Mouse (Mus musculus) stomach, embryonic 14.5 days (tissue): ENCODE measurements at regions not wholly inside any gene's neighbourhood (a gene's known extent, or its start where the extent isn't known, plus 50 kb on each side); places are given as distances from the start of the nearest gene placed in this dataset.

Experiments
- ATAC-seq: fragments of 200-750 bp; cut with Nextera tagmentation; 2 replicates; pipeline ENCODE4 v1.8.0; 2017; ENCODE audit warnings: low read depth, moderate TSS enrichment; ENCODE audit not compliant: insufficient number of reproducible peaks, insufficient read depth, low FRiP score
- H3K27ac ChIP-seq: fragments of 300-500 bp; sonication (generic); 2 replicates; pipeline ENCODE4 v1.5.1; 2014; ENCODE audit warnings: mild to moderate bottlenecking, low read length, moderate library complexity, mixed read lengths
- H3K27me3 ChIP-seq: fragments of 300-500 bp; sonication (generic); 2 replicates; pipeline ENCODE4 v1.6.1; 2014; ENCODE audit warnings: low read length, control low read depth, mixed read lengths; ENCODE audit not compliant: control insufficient read depth, insufficient read depth
- H3K36me3 ChIP-seq: fragments of 300-500 bp; sonication (generic); 2 replicates; pipeline ENCODE4 v1.6.1; 2014; ENCODE audit warnings: mild to moderate bottlenecking, control low read depth, low read length, moderate library complexity, mixed read lengths; ENCODE audit not compliant: control insufficient read depth, insufficient read depth
- H3K4me1 ChIP-seq: fragments of 300-500 bp; sonication (generic); 2 replicates; pipeline ENCODE4 v1.6.1; 2014; ENCODE audit warnings: low read length, control low read depth, mixed read lengths; ENCODE audit not compliant: control insufficient read depth, insufficient read depth
- H3K4me2 ChIP-seq: fragments of 300-500 bp; sonication (generic); replicated peaks from 2 replicates; pipeline ENCODE4 v1.6.1; 2014; ENCODE audit warnings: low read depth, low read length, control low read depth
- H3K4me3 ChIP-seq: fragments of 300-500 bp; sonication (generic); 2 replicates; pipeline ENCODE4 v1.5.1; 2014; ENCODE audit warnings: low read depth, low read length, control low read depth
- H3K9ac ChIP-seq: fragments of 300-500 bp; sonication (generic); replicated peaks from 2 replicates; pipeline ENCODE4 v1.6.1; 2014; ENCODE audit warnings: low read depth, mild to moderate bottlenecking, control low read depth, low read length, moderate library complexity, mixed read lengths
- H3K9me3 ChIP-seq: fragments of 300-500 bp; sonication (generic); 2 replicates; pipeline ENCODE4 v1.6.1; 2016; ENCODE audit warnings: low read depth, low read length, control low read depth; ENCODE audit not compliant: control insufficient read depth
- WGBS: fragments of 180-500 bp; shearing (Covaris S2); extraction: QIAGEN DNeasy Blood & Tissue Kit; methylation state at CpG from one replicate; pipeline ENCODE4 v1.1.7; 2014; 5-methylcytosine and 5-hydroxymethylcytosine counted together

DNA sequence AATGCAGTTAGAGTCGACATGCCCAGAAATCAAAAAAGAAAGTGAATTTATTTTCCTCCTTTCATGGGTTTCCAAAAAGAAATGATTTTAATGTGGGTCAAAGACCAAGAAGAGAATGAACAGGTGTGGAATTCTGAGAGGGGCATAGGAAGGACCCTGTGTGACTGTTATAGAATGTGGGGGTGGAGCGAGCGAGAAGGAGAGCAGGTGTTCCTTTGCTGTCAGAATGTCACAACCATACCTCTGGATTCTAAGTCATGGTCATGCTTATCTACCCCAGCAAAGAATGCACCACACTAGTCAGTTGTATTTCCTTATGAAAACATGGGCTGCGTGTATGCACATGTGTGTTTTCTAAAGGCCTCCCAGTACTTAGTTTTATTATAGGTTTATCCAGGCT is 168.9 kb upstream of the Itga4 start:
- no peaks in the 10 kb centered on the region for H3K27me3 ChIP-seq
- no peaks in the 10 kb centered on the region for H3K9me3 ChIP-seq
- 91% methylated on average over 4 of the region's 4 CpGs for WGBS
- ATAC-seq: no peak
- H3K27ac ChIP-seq: no peak overlapping the region
- H3K4me1 ChIP-seq: peaks cover 8% of the 10 kb centered on the region; the same call in 1 of the 2 replicates
- H3K4me3 ChIP-seq: no peak overlapping the region
- no peak overlapping the region for H3K9ac ChIP-seq
- H3K4me2 ChIP-seq: no peak overlapping the region
- no peaks in the 10 kb centered on the region for H3K36me3 ChIP-seq

DNA sequence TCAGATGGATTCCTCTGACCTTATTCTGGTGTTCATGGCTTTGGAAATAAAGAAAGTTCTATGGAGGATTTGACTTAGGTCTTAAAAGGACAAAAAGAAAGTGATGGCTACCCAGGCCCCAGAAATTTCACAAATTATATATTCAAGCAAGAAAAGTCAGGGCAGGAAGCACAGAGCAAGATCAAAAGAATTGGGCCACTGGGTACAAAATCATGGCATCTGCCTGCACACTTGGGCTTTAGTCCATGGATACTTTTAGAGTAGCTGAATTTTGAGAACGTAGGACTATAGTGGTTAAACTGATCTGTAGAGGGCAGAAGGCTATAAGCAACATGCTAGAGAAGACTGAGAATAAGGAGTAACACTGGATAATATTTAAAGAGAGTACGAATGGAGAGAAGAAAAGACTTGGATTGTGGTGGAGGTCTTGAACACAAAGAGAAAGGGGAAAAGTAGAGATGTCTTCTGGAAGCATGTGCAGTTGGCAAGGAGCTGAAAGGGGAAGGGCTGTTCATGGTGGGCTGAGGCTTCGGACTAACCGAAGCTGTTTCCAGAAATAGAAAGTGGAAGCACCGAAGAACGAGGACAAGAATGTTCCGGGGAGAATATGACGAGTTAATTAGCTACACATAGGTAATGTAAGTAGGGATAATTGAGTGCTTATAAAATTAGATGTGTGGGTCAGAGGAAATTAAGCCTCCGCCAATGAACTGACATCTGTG is 168.2 kb upstream of the Itga4 start:
- WGBS: 65% methylated on average over 9 of the region's 9 CpGs
- Histone ChIP-seq H3K4me3 (no peak overlapping the region), H3K9me3 (no peaks in the 10 kb centered on the region), H3K4me1 (peaks cover 8% of the 10 kb centered on the region; the same call in 1 of the 2 replicates), H3K9ac (no peak overlapping the region), H3K4me2 (no peak overlapping the region), H3K27ac (peak overlapping the region; percentile 10; the same call in 1 of the 2 replicates), H3K36me3 (no peaks in the 10 kb centered on the region), H3K27me3 (no peaks in the 10 kb centered on the region)
- ATAC-seq: no peak

DNA sequence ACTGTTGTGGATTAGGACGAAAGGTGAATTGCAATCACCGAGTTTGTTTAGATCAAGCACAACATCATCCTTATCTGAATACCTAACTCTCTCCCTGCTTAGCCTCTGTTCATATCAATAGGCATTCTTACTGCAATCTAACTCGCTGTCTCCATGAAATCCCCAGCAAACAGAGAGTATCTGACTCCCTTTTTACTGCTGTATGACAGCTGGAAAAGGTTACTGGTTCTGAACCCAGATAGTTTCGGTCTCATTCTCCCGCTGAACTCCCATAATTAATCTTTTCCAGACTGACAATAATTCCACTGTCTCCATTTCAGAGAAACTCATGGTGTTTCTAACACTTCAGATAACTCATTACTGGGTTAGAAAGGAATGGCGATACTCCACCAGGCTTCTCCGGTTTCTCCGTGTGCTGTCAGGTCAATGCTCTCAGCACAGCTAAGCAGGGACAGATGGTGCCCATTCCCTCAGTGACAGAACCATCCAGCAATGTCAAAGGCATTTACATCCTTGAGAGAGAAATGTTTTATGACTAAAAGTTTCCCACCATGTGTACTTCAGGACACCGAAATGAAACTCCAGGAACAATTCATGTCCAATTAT is 167.5 kb upstream of the Itga4 start:
- peaks cover 8% of the 10 kb centered on the region; the same call in 1 of the 2 replicates for H3K4me1 ChIP-seq
- no peak overlapping the region for H3K9ac ChIP-seq
- no peak for ATAC-seq
- H3K36me3 ChIP-seq: no peaks in the 10 kb centered on the region
- H3K27ac ChIP-seq: peak overlapping the region; percentile 10; the same call in 1 of the 2 replicates
- H3K9me3 ChIP-seq: no peaks in the 10 kb centered on the region
- WGBS: 38% methylated on average over 9 of the region's 9 CpGs
- H3K4me2 ChIP-seq: peak overlapping the region; percentile 14; the same call in 1 of the 2 replicates
- H3K27me3 ChIP-seq: no peaks in the 10 kb centered on the region
- H3K4me3 ChIP-seq: no peak overlapping the region

DNA sequence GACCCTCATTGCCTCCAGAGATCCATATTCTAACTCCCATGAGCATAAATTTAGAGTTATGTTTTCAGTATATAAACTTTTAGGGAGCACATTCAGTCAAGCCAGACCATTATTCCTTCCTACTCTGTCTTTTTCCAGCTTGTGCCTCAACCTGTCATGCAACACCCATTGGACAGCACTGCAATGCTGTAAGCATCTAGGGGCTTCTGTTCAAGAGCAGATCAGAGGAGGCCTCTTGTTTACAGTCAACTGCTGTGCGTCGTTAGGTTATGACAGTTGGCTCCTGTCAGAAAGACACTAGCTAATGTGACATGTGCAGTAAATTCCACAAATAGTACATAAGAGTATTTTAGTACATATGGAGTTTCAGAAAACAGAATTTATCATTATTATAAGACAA is 165.0 kb upstream of the Itga4 start:
- Histone ChIP-seq H3K27me3 (no peaks in the 10 kb centered on the region), H3K36me3 (no peaks in the 10 kb centered on the region), H3K9ac (no peak overlapping the region), H3K9me3 (no peaks in the 10 kb centered on the region), H3K4me1 (peaks cover 8% of the 10 kb centered on the region; the same call in 1 of the 2 replicates), H3K27ac (no peak overlapping the region), H3K4me2 (no peak overlapping the region), H3K4me3 (no peak overlapping the region)
- no peak for ATAC-seq
- WGBS: 78% methylated on average over 2 of the region's 2 CpGs

DNA sequence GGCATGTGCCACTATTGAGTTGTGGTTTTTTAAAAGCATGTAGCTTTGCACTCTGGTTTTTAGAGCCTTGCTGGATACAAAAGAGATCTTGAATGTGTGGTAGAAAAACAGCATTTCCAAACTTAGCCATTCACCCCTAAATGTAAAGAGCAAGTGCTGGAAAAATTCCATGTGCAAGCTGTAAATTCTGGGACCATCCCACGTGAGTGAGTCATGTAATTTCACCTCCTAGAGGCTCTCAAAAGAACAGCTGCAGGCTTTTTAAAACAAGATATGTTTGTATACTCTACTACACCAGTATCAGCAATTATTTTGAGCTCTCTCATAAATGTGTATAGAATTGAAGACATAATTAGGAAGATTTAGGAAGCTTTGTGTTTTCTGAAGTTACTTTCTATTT is 160.9 kb upstream of the Itga4 start:
- H3K4me1 ChIP-seq: no peaks in the 10 kb centered on the region
- H3K4me3 ChIP-seq: no peak overlapping the region
- no peak overlapping the region for H3K9ac ChIP-seq
- H3K4me2 ChIP-seq: no peak overlapping the region
- no peaks in the 10 kb centered on the region for H3K9me3 ChIP-seq
- H3K27me3 ChIP-seq: no peaks in the 10 kb centered on the region
- no peak for ATAC-seq
- 6% methylated on average over 1 of the region's 1 CpGs for WGBS
- H3K27ac ChIP-seq: no peak overlapping the region
- H3K36me3 ChIP-seq: no peaks in the 10 kb centered on the region

DNA sequence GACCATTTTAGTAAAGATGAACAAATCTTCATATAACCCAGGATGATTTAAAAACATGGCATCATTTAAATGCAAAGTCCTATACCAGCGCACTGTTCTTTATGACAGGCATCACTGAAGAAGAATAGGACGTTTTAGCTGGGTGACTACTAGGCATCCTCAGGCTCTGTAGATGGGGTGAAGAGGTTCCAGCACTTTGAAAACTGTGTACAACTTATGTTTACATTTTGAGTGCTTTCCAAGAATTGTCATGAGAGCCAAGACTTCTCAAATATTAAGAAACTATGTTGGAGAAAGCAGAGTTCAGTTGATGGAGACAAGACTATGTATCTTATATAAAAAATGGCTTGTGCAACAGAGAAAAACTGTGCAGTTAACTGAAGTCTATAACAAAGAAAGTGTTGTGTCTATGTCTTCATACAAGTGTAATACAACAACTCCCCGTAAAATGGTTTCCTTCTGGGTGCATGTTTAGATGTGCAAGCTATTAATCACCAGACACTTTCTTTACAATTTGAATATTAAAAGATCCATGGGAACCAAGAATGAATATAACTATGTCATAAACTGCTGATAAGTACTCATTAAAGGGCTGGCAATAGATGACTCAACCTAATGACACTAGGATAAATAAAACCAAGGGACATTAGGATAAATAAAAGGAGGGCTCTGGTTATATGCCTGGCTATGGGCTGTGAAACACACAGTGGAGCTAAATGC is 158.5 kb upstream of the Itga4 start:
- H3K4me2 ChIP-seq: no peak overlapping the region
- H3K9me3 ChIP-seq: no peaks in the 10 kb centered on the region
- no peak overlapping the region for H3K9ac ChIP-seq
- H3K4me1 ChIP-seq: no peaks in the 10 kb centered on the region
- whole genome bisulfite sequencing: 67% methylated on average over 3 of the region's 3 CpGs
- ATAC-seq: no peak
- no peaks in the 10 kb centered on the region for H3K27me3 ChIP-seq
- no peak overlapping the region for H3K4me3 ChIP-seq
- no peaks in the 10 kb centered on the region for H3K36me3 ChIP-seq
- no peak overlapping the region for H3K27ac ChIP-seq

DNA sequence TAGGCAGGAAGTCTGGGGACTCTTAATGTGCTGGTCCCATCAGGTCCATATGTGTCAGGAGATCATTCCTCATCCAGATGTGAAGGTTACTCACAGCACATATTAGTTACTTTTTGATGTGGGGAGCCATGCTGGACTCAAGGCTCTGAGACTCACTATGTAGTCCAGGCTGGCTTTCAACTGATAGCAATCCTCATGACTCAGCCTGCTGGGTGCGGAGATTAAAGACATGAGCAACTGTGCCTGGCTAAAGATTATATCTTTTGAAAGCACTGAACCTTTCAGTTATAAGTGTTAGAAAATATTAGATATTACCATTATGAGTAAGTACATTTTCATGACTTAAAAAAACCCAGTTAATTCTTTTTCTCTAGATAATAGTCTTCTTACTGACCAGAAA is 155.6 kb upstream of the Itga4 start:
- Histone ChIP-seq H3K4me3 (no peak overlapping the region), H3K27ac (no peak overlapping the region), H3K4me1 (no peaks in the 10 kb centered on the region), H3K9ac (no peak overlapping the region), H3K4me2 (no peak overlapping the region), H3K36me3 (no peaks in the 10 kb centered on the region), H3K27me3 (no peaks in the 10 kb centered on the region), H3K9me3 (no peaks in the 10 kb centered on the region)
- ATAC-seq: no peak
- 92% methylated on average over 1 of the region's 1 CpGs for WGBS

DNA sequence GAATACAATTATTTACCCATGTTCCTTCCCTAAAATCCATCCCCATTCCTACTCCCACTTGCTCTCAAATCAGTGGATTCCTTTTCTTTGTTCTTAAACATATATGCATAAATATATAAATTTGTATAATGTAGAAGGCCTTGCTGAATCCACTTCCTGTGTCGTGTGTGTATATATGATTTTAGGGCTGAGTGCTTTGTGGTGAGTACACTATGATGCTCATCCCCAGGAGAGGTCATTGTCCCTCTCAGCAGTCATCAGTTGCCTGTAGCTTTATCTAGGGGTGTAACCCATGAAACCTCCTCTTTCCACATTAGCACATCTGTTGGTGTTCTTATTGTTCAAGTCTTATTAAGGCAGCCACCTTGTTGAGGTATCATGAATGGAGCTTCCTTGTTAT is 143.6 kb upstream of the Itga4 start:
- no peaks in the 10 kb centered on the region for H3K9me3 ChIP-seq
- no peak for ATAC-seq
- WGBS: 76% methylated on average over 1 of the region's 1 CpGs

More for the DNA sequence above, 143.6 kb upstream of the Itga4 start:
- H3K36me3 ChIP-seq: no peaks in the 10 kb centered on the region
- no peak overlapping the region for H3K4me3 ChIP-seq
- no peaks in the 10 kb centered on the region for H3K27me3 ChIP-seq
- H3K9ac ChIP-seq: no peak overlapping the region
- no peaks in the 10 kb centered on the region for H3K4me1 ChIP-seq
- no peak overlapping the region for H3K27ac ChIP-seq
- H3K4me2 ChIP-seq: no peak overlapping the region
